Mouse (Mus musculus) intestine, embryonic 14.5 days (tissue): ENCODE data around the gene Klrb1a. TPM values are rescaled to one million over a fixed set of nuclear protein-coding genes. Genes with fewer than 3 reads are reported as not detected.

Source experiments
- ATAC-seq: fragments of 200-750 bp; cut with Nextera tagmentation; replicated peaks from 2 replicates; pipeline ENCODE4 v1.8.0; 2017; ENCODE audit warnings: low read depth, moderate number of reproducible peaks, moderate TSS enrichment, moderate library complexity; ENCODE audit not compliant: low FRiP score, low TSS enrichment
- DNase-seq: peaks from one replicate; pipeline ENCODE4 v3.0.0-alpha.2; 2018; ENCODE audit warnings: low spot score
- H3K27ac ChIP-seq: fragments of 300-500 bp; sonication (generic); 2 replicates; pipeline ENCODE4 v1.5.1; 2014; ENCODE audit warnings: low read depth, mild to moderate bottlenecking, control low read depth
- H3K27me3 ChIP-seq: fragments of 300-500 bp; sonication (generic); replicated peaks from 2 replicates; pipeline ENCODE4 v1.6.1; 2014; ENCODE audit warnings: low read length, control low read depth; ENCODE audit not compliant: control insufficient read depth, insufficient read depth
- H3K36me3 ChIP-seq: fragments of 300-500 bp; sonication (generic); 2 replicates; pipeline ENCODE4 v1.6.1; 2014; ENCODE audit warnings: low read length, control low read depth; ENCODE audit not compliant: control insufficient read depth, insufficient read depth
- H3K4me1 ChIP-seq: fragments of 300-500 bp; sonication (generic); replicated peaks from 2 replicates; pipeline ENCODE4 v1.6.1; 2014; ENCODE audit warnings: low read length, control low read depth, mixed read lengths; ENCODE audit not compliant: control insufficient read depth, insufficient read depth
- H3K4me2 ChIP-seq: fragments of 300-500 bp; sonication (generic); 2 replicates; pipeline ENCODE4 v1.6.1; 2014; ENCODE audit warnings: low read length
- H3K4me3 ChIP-seq: fragments of 300-500 bp; sonication (generic); 2 replicates; pipeline ENCODE4 v1.5.1; 2014; ENCODE audit warnings: low read depth, low read length, control low read depth, mixed read lengths
- H3K9ac ChIP-seq: fragments of 300-500 bp; sonication (generic); 2 replicates; pipeline ENCODE4 v1.6.1; 2014; ENCODE audit warnings: mild to moderate bottlenecking, low read length
- H3K9me3 ChIP-seq: fragments of 300-500 bp; sonication (generic); 2 replicates; pipeline ENCODE4 v1.6.1; 2016; ENCODE audit warnings: low read length, control low read depth; ENCODE audit not compliant: control insufficient read depth
- WGBS: fragments of 180-500 bp; shearing (Covaris S2); extraction: QIAGEN DNeasy Blood & Tissue Kit; methylation state at CpG from one replicate; pipeline ENCODE4 v1.1.7; 2014; 5-methylcytosine and 5-hydroxymethylcytosine counted together
- polyA plus RNA-seq: library from polyadenylated mRNA; unstranded; fragments of >200 nt; fragmentation: Nextera tagmentation; extraction: Ambion mirVana; gene quantifications from 2 replicates; pipeline ENCODE4 v1.2.1, GENCODE M21; 2014

Klrb1a gene
- polyA plus RNA-seq, 1 experiment from 2014 or later, result not detected

- H3K9me3 ChIP-seq, result no peaks in the 10 kb centered on the region
- no peak overlapping the region for H3K9ac ChIP-seq
- DNase-seq (no peak), ATAC-seq (no peak)
- no peak overlapping the region for H3K4me2 ChIP-seq
- H3K27ac ChIP-seq, result no peak overlapping the region
- H3K4me1 ChIP-seq, result no peaks in the 10 kb centered on the region; the same call in 1 of the 2 replicates
- no peaks in the 10 kb centered on the region for H3K27me3 ChIP-seq
- 83% methylated on average over 9 of the region's 9 CpGs for WGBS
- H3K36me3 ChIP-seq, result no peaks in the 10 kb centered on the region
- H3K4me3 ChIP-seq, result no peak overlapping the region
Measured at GRCm38 (mm10) chr6:128594651-128595050, 28.7 kb downstream of the Klrb1a start.

GRCm38 (mm10) chr6:128589426-128589825, 33.9 kb downstream of the Klrb1a start:
- no peak overlapping the region for H3K4me3 ChIP-seq
- no peaks in the 10 kb centered on the region for H3K27me3 ChIP-seq
- 62% methylated on average over 4 of the region's 4 CpGs for WGBS
- H3K9ac ChIP-seq, result no peak overlapping the region
- DNase-seq, result no peak
- H3K27ac ChIP-seq, result no peak overlapping the region
- ATAC-seq, result no peak
- no peaks in the 10 kb centered on the region for H3K9me3 ChIP-seq
- no peaks in the 10 kb centered on the region for H3K4me1 ChIP-seq
- no peak overlapping the region for H3K4me2 ChIP-seq
- H3K36me3 ChIP-seq, result no peaks in the 10 kb centered on the region

GRCm38 (mm10) chr6:128587619-128588018, 35.7 kb downstream of the Klrb1a start:
- ATAC-seq, result no peak
- no peak overlapping the region for H3K4me3 ChIP-seq
- no peak overlapping the region for H3K9ac ChIP-seq
- WGBS, result 74% methylated on average over 6 of the region's 6 CpGs
- H3K27ac ChIP-seq, result no peak overlapping the region
- H3K4me1 ChIP-seq, result no peaks in the 10 kb centered on the region
- no peak overlapping the region for H3K4me2 ChIP-seq
- H3K36me3 ChIP-seq, result no peaks in the 10 kb centered on the region
- no peak for DNase-seq
- H3K9me3 ChIP-seq, result no peaks in the 10 kb centered on the region
- no peaks in the 10 kb centered on the region for H3K27me3 ChIP-seq

- no peak overlapping the region for H3K4me3 ChIP-seq
- H3K9me3 ChIP-seq, result no peaks in the 10 kb centered on the region
- no peak overlapping the region for H3K27ac ChIP-seq
- no peak for DNase-seq
- 82% methylated on average over 11 of the region's 11 CpGs for WGBS
- H3K27me3 ChIP-seq, result no peaks in the 10 kb centered on the region
- no peaks in the 10 kb centered on the region for H3K4me1 ChIP-seq
- ATAC-seq, result no peak
- no peak overlapping the region for H3K9ac ChIP-seq
- H3K4me2 ChIP-seq, result no peak overlapping the region
- H3K36me3 ChIP-seq, result no peaks in the 10 kb centered on the region
Measured at GRCm38 (mm10) chr6:128585642-128586245, 37.6 kb downstream of the Klrb1a start.

GRCm38 (mm10) chr6:128584070-128584660, 39.2 kb downstream of the Klrb1a start:
- Histone ChIP-seq H3K27ac (no peak overlapping the region), H3K27me3 (no peaks in the 10 kb centered on the region), H3K9me3 (no peaks in the 10 kb centered on the region), H3K4me2 (0 out of 2 replicates have a peak overlapping the region, but pooled peaks have one; percentile 15), H3K4me1 (no peaks in the 10 kb centered on the region), H3K4me3 (no peak overlapping the region), H3K9ac (no peak overlapping the region), H3K36me3 (no peaks in the 10 kb centered on the region)
- DNase-seq, result peak; percentile 84
- 21% methylated on average over 10 of the region's 10 CpGs for WGBS
- ATAC-seq, result no peak

DNA sequence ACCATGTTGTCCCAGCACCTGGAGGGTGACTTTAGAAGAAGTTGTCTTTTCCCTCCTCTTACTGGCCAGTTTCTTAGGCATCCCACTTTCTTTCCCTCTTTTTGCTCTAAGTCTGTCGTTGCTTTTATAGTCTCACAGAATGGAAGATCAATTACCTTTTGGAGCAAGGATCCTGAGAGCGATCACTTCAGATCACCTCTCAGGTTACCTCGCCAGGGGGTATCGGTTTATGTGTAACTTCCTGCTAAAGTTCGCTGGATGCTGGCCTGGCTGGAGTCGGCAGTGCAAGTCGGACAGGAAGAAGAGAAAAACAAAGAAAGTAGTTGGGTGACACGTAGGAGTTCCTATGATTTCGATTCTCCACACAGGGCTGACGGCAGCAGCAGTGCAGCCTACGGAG, 41.8 kb downstream of the Klrb1a start, which contains the start of gene A2ml1:
A2ml1 (minus strand) TSS at position 101 of the 400 bp plus-strand sequence.
- DNase-seq, result no peak
- Histone ChIP-seq H3K36me3 (no peaks in the 10 kb centered on the region), H3K9me3 (no peaks in the 10 kb centered on the region), H3K27me3 (no peaks in the 10 kb centered on the region), H3K4me1 (no peaks in the 10 kb centered on the region), H3K4me3 (no peak within 1 kb of the TSS), H3K9ac (no peak within 1 kb of the TSS), H3K4me2 (no peak within 1 kb of the TSS), H3K27ac (no peak within 1 kb of the TSS)
- 68% methylated on average over 11 of the region's 11 CpGs for WGBS
- no peak for ATAC-seq

GRCm38 (mm10) chr6:128577301-128577700, 46.0 kb downstream of the Klrb1a start:
- Histone ChIP-seq H3K36me3 (no peaks in the 10 kb centered on the region), H3K4me2 (no peak overlapping the region), H3K9me3 (no peaks in the 10 kb centered on the region), H3K4me1 (no peaks in the 10 kb centered on the region), H3K27me3 (no peaks in the 10 kb centered on the region), H3K27ac (no peak overlapping the region), H3K9ac (no peak overlapping the region), H3K4me3 (no peak overlapping the region)
- ATAC-seq, result no peak
- WGBS, result 80% methylated on average over 9 of the region's 9 CpGs
- no peak for DNase-seq

- no peak for DNase-seq
- Histone ChIP-seq H3K9ac (no peak overlapping the region), H3K27ac (no peak overlapping the region), H3K4me1 (no peaks in the 10 kb centered on the region), H3K9me3 (no peaks in the 10 kb centered on the region), H3K27me3 (no peaks in the 10 kb centered on the region), H3K4me2 (no peak overlapping the region), H3K4me3 (no peak overlapping the region), H3K36me3 (no peaks in the 10 kb centered on the region)
- no peak for ATAC-seq
- 92% methylated on average over 11 of the region's 11 CpGs for WGBS
Measured at GRCm38 (mm10) chr6:128566589-128566988, 56.7 kb downstream of the Klrb1a start.
